Mouse (Mus musculus): ENCODE data around the gene Tada3. TPM values are rescaled to one million over a fixed set of nuclear protein-coding genes. Genes with fewer than 3 reads are reported as not detected.

Gene Tada3
- 2.2 TPM for polyA plus RNA-seq (2014; fragmentation: Illumina TruSeq; extraction: RNeasy Lipid Tissue Mini Kit (QIAGEN cat#74804); ENCODE audit: low read depth, low replicate concordance)

DNA sequence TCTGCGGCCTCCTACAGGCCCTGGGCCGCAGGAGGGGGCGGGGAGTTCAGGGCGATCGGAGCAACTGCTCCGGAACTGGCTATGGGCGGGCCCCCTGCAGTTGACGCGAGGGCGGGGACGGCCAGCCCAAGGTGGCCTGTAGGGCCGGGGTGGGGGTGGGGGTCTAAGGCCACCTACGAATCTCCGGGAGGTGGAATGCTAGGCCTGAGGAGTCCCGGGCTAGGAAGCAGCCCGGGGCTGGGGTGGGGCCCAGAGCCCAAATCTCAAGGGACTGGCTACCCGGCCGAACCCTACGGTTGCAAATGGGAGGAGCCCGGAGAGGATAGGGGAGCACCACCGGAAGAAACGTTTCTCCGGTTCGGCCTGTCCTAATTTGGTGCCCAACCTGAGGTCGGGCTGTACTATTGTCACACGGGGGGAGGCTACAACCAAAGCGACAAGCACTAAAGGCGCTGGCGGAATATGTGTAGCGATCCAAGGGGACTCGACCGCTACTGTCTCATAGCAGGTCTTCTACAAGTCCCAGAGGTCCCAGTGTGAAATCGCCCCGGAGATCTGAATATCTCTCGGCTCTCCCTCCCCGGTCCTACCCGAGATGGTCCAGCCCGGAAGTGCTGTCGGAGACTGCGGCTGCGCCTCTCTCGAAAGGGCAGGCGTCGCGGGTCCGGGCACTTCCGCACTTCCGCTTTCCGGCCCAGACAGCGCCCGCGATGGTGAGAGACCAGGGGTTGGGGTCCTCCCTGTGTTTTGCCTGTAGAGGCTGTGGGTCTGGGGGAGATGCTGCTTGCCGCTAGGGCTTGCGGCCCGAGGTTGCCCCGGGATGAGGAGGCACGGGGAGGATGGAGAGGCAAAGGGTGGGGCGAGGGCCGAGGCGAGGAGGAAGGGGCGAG, at the start of gene Tada3, which contains the start of gene Arpc4:
Gene Tada3, minus strand, starts transcription at position 388 of the 890 bp plus-strand sequence.
Gene Arpc4, plus strand, starts transcription at position 620 of the 890 bp plus-strand sequence.

GRCm38 (mm10) chr6:113419199-113419587, 41.5 kb upstream of the Tada3 start, which contains the start of gene Rpusd3:
Rpusd3 (minus strand) TSS chr6:113419340.

DNA sequence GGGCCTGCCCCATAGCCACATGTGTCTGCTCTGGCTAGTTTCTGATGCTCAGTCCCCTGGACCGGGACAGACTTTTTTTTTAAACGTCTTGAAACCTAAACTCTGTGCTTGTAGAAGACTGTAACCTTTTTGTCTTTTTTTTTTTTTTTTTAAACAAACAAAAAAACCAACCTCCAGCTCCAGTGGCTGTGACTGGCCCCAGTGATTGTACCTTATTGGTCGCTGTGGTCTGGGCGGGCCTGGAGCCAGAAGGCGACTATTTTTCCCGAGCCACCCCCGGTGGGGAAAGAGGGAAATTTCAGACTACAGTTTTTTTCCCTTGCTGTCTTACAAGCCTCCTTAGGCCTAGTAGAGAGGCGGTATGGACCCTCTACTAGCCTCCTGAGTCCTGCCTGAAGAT, 11.3 kb upstream of the Tada3 start, which contains the start of gene Ttll3:
Gene Ttll3, plus strand, starts transcription at position 301 of the 400 bp plus-strand sequence.

GRCm38 (mm10) chr6:113343177-113344092, 34.2 kb downstream of the Tada3 start, which contains the start of gene Camk1:
Camk1 (minus strand) TSS chr6:113343984.

GRCm38 (mm10) chr6:113326533-113327315, 51.0 kb downstream of the Tada3 start, which contains the start of gene Ogg1:
Ogg1 (plus strand) TSS chr6:113326972.

Other genes with a start within 250 kb of the Tada3 start
- gene Lhfpl4, start 182.5 kb downstream of the Tada3 start, polyA plus RNA-seq (2014; fragmentation: Illumina TruSeq; extraction: RNeasy Lipid Tissue Mini Kit (QIAGEN cat#74804); ENCODE audit: low read depth, low replicate concordance), result 0.25 TPM
- 24.4 TPM for gene Mtmr14, start 140.0 kb downstream of the Tada3 start, polyA plus RNA-seq (2014; fragmentation: Illumina TruSeq; extraction: RNeasy Lipid Tissue Mini Kit (QIAGEN cat#74804); ENCODE audit: low read depth, low replicate concordance)
- not detected for gene Cpne9, start 95.6 kb downstream of the Tada3 start, polyA plus RNA-seq (2014; fragmentation: Illumina TruSeq; extraction: RNeasy Lipid Tissue Mini Kit (QIAGEN cat#74804); ENCODE audit: low read depth, low replicate concordance)
- gene Brpf1, start 70.7 kb downstream of the Tada3 start, polyA plus RNA-seq (2014; fragmentation: Illumina TruSeq; extraction: RNeasy Lipid Tissue Mini Kit (QIAGEN cat#74804); ENCODE audit: low read depth, low replicate concordance), result 5.7 TPM
- 3.8 TPM for gene Ogg1, start 50.9 kb downstream of the Tada3 start, polyA plus RNA-seq (2014; fragmentation: Illumina TruSeq; extraction: RNeasy Lipid Tissue Mini Kit (QIAGEN cat#74804); ENCODE audit: low read depth, low replicate concordance)
- gene Camk1, start 33.9 kb downstream of the Tada3 start, polyA plus RNA-seq (2014; fragmentation: Illumina TruSeq; extraction: RNeasy Lipid Tissue Mini Kit (QIAGEN cat#74804); ENCODE audit: low read depth, low replicate concordance), result 20.0 TPM
- gene Arpc4, start 232 bp upstream of the Tada3 start, polyA plus RNA-seq (2014; fragmentation: Illumina TruSeq; extraction: RNeasy Lipid Tissue Mini Kit (QIAGEN cat#74804); ENCODE audit: low read depth, low replicate concordance), result 110 TPM
- gene Ttll3, start 11.4 kb upstream of the Tada3 start, polyA plus RNA-seq (2014; fragmentation: Illumina TruSeq; extraction: RNeasy Lipid Tissue Mini Kit (QIAGEN cat#74804); ENCODE audit: low read depth, low replicate concordance), result 3.0 TPM
- gene Rpusd3, start 41.5 kb upstream of the Tada3 start, polyA plus RNA-seq (2014; fragmentation: Illumina TruSeq; extraction: RNeasy Lipid Tissue Mini Kit (QIAGEN cat#74804); ENCODE audit: low read depth, low replicate concordance), result not detected
- gene Cidec, start 57.9 kb upstream of the Tada3 start, polyA plus RNA-seq (2014; fragmentation: Illumina TruSeq; extraction: RNeasy Lipid Tissue Mini Kit (QIAGEN cat#74804); ENCODE audit: low read depth, low replicate concordance), result 0.69 TPM
- gene Jagn1, start 64.7 kb upstream of the Tada3 start, polyA plus RNA-seq (2014; fragmentation: Illumina TruSeq; extraction: RNeasy Lipid Tissue Mini Kit (QIAGEN cat#74804); ENCODE audit: low read depth, low replicate concordance), result 17.2 TPM
- 8.7 TPM for gene Il17re, start 80.6 kb upstream of the Tada3 start, polyA plus RNA-seq (2014; fragmentation: Illumina TruSeq; extraction: RNeasy Lipid Tissue Mini Kit (QIAGEN cat#74804); ENCODE audit: low read depth, low replicate concordance)
- 3.8 TPM for gene Il17rc, start 93.5 kb upstream of the Tada3 start, polyA plus RNA-seq (2014; fragmentation: Illumina TruSeq; extraction: RNeasy Lipid Tissue Mini Kit (QIAGEN cat#74804); ENCODE audit: low read depth, low replicate concordance)
- gene Creld1, start 105.4 kb upstream of the Tada3 start, polyA plus RNA-seq (2014; fragmentation: Illumina TruSeq; extraction: RNeasy Lipid Tissue Mini Kit (QIAGEN cat#74804); ENCODE audit: low read depth, low replicate concordance), result 1.8 TPM
- gene Prrt3, start 124.0 kb upstream of the Tada3 start, polyA plus RNA-seq (2014; fragmentation: Illumina TruSeq; extraction: RNeasy Lipid Tissue Mini Kit (QIAGEN cat#74804); ENCODE audit: low read depth, low replicate concordance), result not detected
- 76.8 TPM for gene Emc3, start 153.8 kb upstream of the Tada3 start, polyA plus RNA-seq (2014; fragmentation: Illumina TruSeq; extraction: RNeasy Lipid Tissue Mini Kit (QIAGEN cat#74804); ENCODE audit: low read depth, low replicate concordance)
- 2.5 TPM for gene Fancd2, start 153.8 kb upstream of the Tada3 start, polyA plus RNA-seq (2014; fragmentation: Illumina TruSeq; extraction: RNeasy Lipid Tissue Mini Kit (QIAGEN cat#74804); ENCODE audit: low read depth, low replicate concordance)
- not detected for gene Fancd2os, start 222.8 kb upstream of the Tada3 start, polyA plus RNA-seq (2014; fragmentation: Illumina TruSeq; extraction: RNeasy Lipid Tissue Mini Kit (QIAGEN cat#74804); ENCODE audit: low read depth, low replicate concordance)
- 49.6 TPM for gene Brk1, start 226.9 kb upstream of the Tada3 start, polyA plus RNA-seq (2014; fragmentation: Illumina TruSeq; extraction: RNeasy Lipid Tissue Mini Kit (QIAGEN cat#74804); ENCODE audit: low read depth, low replicate concordance)
- gene Vhl, start 246.1 kb upstream of the Tada3 start, polyA plus RNA-seq (2014; fragmentation: Illumina TruSeq; extraction: RNeasy Lipid Tissue Mini Kit (QIAGEN cat#74804); ENCODE audit: low read depth, low replicate concordance), result 24.3 TPM

All from sigmoid colon, adult 10 weeks (tissue).